Mouse (Mus musculus) 416B (cell line): ENCODE measurements around the gene Ankrd40.
A peak's percentile ranks its signal among the peaks of the same experiment; 100 is the strongest.

ENCODE experiments used
- DNase-seq: peaks from one replicate; pipeline ENCODE4 v3.0.0; 2011; ENCODE audit warnings: low read depth

Ankrd40 gene

DNA sequence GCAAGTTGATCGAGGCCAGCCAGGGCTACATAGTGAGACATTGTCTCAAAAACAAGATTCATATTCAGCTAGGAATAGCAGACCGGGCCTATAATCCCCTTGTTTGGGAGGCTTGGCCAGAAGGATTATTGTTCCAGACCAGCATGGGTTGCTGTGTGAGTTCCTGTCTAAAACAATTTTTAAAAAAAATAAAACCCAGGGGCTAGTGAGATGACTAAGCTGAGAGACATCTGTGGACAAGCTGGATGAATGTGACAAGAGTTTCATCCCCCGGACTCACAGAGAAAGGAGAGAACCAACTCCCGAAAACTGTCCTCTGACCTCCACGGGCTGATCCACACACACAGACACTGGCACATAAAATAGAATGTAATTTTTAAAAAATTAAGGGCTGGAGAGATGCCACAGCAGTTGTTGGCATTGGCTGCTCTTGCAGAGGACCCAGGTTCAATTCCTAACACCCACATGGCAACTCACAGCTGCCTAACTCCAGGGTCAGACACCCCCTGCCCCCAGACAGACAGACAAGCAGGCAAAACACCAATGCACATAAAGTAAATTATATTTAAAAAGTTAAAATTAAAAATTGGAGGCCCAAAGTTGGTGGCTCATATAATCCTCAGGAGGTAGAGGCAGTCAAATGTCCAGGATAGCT lies 4.4 kb upstream of the Ankrd40 start:
- no peak for DNase-seq

DNA sequence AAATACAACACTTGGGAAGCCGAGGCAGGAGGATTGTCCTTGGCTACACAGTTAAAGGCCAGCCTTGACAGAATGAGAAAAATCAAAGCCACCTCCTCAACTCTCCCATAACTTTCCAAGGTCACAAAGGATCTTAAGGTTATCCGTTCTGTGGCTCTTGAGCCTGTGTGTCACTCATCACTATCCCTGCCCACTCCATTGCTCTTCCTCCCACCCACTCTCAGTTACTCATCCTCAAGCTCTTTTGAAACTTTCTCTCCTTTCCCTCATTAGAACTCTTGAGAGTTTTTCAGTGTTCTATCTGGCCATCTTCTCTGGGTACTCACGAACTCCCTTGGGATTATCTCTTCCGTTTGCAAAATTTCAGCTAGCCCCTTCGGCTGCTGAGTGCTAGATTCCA lies 3.2 kb upstream of the Ankrd40 start:
- no peak for DNase-seq

DNA sequence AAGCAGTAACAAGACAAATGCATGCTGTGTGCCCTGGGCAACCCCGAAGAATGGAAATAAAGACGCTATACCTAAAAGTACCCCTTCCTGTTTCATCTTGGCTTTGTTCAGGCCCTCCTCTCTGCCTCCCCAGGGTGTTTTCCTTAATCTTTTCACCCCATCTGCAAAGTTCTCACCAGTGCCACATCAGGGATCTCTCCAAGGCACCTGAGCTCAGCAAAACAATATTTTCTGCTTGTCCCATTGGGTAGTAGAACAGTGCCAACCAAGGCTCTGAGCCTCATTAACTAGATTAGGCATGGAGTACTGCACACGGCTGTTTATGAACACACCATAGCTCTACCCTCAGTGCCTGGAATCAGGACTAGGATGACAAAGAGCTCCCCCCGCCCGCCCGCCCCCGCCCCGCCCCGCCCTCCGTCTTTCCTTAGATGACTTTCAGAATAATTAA lies 815 bp upstream of the Ankrd40 start:
- no peak for DNase-seq

DNA sequence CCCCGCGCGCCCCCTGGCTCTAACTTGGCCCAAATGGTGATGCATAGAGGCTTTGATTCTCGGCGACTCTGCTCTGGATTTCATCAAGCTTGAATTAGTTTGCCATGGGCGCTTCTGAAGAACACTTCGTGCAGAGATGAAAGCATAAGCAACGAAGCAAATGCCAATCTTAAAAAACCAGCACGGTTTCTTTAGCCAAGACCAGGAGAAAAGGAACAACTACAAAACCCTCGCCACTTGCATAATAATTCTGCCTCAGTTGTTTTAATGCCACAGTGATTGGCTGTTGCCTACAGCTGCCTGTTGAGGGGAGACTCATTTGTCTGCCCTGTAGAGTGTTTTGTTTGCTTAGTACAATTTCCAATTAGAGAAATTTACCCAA lies 834 bp downstream of the Ankrd40 start:
- peak; percentile 31 for DNase-seq

DNA sequence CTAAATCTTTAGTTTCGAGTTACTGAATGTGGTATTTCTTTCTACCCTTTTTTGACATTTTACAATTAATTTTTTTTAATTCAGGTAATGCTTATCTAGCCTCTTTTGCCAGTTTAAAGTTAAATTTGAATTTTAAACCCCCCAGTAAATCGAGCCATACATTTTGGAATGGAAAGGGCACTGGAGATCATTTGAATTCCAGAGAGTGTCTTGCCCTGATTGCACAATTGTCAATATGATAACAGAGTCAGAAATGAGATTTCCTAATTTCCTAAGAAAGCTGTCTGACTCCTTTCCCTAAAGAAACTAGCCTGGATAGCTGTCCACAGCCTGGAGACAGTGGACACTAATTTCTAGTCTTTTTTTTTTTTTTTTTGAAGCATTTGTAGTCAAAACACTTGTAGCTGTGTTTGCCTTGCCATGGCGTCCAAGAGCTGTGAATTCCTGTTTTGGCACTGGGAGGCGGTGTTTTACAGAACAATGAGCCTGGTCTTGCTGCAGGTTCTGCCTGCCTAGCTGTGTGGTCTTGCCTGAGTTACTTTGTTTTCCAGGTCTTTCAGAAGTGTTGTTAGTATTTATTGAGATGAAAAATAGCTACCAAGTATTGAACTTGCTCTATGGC lies 1.6 kb downstream of the Ankrd40 start:
- peak; percentile 75 for DNase-seq

DNA sequence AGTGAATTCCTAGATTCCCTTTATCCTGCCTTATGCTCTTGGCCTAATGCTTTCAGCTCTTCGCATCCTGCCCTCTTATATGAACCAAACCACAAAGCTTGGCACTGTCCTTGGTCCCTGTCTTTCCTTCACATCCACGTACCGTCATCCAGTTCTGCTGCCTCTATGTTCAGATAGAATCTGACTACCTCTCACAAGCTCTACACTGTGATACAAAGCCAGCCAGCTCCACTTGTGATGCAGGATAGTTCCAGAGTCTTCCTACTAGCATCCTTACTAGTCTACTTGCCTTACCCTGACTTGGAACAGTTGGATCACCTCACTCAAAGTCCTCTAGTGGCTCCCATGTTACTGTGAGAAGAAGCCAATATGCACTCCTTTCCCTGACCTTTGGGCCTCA lies 2.4 kb downstream of the Ankrd40 start:
- no peak for DNase-seq

DNA sequence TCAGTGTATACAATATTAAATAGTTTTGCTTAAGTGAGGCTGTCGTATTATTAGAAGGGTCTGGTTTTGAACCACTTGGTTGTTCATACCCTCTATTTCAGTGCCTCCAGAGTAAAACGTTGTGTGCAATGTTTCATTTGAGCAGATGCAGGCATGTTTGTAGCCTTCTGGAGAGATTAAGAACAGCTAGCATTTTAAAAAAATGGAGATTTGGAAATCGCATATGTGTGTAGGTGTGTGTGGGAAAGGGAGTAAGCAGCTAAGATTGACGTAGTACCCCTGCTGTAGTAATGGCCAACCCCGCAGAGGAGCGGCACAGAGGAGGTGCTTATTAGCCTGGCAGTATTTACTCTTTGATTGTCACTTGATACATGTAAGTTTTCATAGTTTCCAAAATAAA lies 4.9 kb downstream of the Ankrd40 start:
- no peak for DNase-seq

DNA sequence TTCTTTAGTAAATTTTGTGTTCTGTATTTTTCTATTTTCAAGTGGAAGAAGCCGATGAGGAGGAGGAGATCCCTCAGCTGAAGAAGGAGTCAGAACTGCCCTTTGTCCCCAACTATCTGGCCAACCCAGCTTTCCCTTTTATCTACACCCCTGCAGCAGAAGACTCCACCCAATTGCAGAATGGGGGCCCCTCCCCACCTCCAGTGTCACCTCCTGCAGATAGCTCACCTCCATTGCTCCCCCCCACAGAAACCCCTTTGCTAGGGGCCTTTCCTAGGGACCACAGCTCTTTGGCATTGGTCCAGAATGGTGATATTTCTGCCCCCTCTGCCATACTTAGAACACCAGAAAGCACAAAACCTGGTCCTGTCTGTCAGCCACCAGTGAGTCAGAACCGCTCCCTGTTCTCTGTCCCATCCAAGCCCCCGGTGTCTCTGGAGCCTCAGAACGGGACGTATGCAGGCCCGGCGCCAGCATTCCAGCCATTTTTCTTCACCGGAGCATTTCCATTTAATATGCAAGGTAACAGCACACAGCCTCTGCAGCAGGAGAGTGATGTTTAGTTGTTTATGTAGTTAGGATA lies 6.7 kb downstream of the Ankrd40 start:
- no peak for DNase-seq

DNA sequence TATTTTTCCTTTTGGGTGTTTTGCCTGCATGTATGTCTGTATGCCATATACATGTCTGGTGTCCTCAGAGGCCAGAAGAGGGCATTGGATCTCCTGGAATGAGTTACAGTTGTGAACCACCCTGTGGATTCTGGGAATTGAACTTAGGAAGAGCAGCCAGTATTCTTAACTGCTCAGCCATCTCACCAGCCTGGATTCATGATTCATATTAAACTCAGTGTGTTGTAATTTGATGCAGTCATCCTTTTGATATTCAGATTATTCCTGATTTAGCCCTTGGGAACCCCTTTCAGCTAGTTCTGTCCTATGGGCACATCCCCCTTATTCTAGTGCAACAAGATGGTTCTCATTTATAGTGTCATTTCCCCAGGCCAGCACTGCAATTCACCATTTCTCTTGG lies 8.8 kb downstream of the Ankrd40 start:
- no peak for DNase-seq

DNA sequence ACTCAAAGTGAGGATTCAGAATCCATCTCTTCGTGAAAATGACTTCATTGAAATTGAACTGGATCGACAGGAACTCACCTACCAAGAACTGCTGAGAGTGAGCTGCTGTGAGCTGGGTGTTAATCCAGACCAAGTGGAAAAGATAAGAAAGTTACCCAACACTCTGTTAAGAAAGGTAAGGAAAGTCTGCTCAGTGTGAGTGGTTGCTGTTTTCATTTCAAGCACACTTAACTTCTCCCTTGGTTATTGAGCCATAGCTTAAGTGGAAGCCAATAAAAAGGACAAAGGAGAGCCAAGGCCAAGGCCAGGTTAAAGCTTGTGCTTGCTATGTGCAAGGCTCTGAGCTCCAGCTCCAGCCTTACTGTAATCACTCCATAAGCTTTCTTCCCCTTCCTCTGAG lies 10.5 kb downstream of the Ankrd40 start:
- no peak for DNase-seq

DNA sequence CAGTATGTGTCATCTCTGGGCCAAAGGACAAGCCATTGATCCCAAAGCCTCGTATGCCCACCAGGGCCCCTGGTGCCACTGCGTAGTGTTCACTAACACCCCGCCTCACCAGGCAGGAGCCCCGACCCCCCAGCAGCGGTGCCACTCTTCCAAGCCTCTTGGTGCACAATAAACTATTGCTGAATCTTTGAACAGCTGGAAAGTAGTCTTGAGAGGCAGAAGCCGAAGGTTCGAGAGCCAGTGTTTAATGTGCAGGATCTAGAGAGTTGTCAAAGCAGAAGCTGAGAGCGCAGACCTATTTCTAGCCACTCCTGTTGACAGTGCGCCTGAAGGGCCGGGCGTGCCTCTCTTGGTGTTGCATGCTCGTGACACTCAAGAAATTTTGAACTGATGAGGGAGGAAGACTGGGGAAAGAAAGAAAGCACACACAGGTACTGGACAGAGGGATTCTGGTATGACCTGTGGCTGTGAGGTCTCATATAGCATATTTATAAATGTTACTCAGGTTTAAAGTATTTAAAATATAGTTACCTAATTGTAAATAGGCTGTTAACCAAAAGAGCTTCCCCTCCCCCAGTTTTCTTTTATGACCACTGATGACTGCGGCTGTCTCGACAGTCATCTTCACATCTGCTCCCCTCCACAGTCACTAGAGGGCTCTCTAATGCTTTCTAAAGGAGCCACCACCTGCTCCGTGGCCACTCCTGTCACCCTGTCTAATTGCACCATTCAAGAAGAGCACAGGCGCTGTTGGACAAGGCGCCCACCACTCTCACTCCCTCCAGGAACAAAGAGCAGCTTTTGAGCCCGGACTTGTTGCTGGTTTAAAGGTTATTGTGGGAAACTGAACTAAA lies 12.2 kb downstream of the Ankrd40 start:
- peak; percentile 62 for DNase-seq

DNA sequence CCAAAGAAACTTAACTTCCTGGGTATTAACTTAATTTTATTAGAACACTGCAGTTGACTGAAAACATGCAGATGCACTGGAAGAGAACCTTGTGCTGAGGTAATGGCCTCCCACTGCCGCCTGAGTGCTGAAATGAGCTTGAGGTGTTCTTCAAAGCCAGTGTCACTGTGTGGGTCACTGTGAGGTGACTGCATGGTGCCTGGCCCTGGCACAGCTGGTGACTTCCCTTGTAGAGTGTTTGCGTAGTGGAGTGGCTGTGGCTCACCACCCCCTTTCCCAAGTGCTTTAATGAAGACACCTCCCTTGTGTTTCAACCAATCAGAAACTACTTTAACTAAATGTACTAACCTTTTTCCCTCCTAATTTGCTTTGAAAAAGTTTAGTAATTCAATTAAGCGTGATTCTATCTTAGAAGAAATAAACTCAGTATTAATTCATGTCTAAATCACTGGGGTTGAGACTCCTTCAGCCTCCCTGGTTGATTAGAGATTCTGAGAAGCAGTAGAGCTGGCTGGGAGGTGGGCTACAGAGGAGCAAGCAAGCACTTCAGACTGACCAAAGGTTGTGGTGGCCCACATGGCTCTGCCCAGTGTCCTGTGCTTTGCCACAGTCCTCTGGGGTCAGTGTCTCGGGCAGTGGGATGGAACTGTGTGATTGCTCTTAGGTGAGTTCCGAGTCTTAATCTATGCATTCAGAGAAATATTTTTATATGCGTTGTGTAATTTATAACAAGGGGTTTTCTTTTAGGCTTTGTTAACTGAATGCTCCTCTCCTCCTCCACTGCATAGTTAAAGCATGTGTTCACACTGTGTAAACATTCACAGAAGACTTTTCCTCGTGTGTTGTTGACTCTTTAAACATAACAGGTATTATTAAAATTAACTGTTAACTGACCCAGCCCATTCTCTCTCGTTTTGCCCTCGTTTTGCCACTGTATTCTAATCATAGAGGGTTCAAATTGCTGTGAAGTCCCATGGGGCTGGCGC lies 13.4 kb downstream of the Ankrd40 start:
- no peak for DNase-seq

DNA sequence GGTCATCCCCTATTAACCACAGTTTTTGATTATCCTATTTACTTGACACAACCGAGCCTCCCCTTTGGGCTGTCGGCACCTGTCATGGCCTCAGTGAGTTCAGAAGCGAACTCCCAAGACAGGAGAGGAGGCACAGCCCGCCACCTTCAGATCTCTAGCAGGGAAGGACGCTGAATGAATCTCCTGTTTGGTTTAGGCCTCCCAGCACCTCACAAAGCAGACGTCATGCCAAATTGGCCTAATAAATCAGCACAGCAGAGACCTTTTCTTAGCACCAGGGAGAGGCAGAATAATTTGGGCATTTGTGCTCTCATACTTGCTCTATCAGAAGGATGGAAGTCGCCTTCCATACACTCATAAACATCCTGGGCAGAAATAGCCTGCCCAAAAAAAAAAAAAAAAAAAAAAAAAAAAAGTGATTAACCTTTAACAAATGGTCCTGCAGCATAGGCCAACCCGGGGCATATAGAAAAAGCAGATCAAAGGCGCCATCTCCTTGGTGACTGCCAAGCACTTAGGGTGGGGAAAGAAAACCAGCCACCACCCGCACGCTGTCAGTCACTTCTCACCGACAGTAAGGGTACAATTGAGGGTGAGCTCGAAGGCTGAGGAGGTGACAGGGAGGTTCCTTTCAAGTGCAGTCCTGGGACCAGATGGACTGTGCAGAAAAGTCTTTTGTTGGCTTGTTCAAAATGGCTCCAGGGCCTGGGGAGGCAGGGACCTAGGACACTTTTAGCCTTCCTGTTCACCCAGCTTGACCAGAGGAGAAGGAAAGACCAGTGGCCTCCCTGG lies 14.5 kb downstream of the Ankrd40 start:
- no peak for DNase-seq

DNA sequence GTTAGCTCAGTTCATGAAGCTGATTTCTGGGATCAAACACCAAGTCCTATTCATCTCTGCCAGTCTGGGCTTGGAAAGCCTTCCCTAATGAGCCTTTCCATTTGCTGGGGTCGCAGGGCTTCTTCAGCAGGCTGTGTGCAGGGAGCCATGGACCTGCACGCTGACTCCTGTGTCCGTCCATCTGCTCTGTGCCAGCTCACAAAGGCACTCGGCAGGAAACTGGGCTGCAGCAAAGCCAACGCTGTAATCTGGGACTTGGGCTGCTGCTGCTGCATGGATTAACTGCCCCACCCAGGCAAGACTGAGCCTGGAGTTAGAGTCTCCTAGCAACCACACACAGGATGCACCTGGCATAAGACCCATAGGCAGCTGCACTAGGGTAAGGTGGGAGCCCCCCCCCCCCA lies 16.2 kb downstream of the Ankrd40 start:
- DNase-seq: no peak

DNA sequence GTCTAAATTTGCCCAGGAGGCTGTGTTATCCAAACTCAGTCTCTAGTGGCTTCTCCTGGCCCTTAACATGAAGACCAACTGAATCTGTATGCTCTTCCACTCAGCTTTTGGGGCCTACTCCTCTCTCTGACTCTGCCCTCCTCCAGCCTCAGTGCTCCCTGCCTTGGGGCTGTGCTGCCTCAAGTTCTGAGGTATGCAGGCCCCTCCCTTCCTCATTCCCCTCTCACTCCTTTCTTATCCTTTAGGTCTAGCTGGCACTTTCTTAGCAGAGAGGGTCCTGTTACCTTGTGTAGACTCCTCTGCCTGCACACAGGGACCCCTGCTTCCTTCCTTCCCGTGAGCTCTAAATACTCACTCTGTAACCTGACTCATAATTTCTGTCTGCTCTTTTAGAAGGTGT lies 16.7 kb downstream of the Ankrd40 start:
- DNase-seq: no peak

DNA sequence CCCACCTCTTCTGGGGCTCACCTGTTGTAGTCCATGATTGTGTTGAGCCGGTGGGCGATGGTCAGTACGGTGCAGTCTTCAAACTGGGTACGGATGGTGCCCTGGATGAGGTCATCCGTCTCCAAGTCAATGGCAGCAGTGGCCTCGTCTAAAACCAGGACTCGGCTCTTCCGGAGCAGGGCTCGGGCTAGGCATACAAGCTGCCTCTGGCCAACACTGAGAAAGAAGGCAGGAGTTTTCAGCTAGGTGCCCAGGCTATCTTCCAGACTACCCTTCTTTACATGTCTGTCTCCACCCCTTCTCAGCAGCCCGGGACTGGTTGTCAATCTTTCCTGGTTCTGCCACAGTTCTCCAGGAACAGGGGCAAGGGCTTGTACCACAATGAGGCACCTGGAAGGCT lies 18.1 kb downstream of the Ankrd40 start:
- DNase-seq: no peak

DNA sequence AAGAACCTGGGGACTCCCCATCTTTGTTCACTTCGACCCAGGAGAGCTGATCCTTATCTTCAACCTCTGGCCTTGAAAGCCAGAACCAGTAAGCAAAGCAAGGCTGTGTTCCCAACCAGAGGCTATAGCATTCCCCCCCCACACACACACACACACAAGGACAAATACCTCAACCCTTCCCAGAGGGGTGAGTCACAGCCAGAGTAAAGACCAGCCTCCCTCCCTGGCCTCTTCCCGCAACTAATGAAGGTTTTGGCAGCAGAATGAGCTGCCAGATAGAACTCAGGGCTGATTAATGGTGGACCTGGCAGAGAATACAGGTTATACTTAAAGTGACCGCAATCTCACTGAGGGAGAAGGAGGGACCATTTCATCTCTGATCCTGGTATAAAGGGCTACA lies 18.8 kb downstream of the Ankrd40 start:
- DNase-seq: peak; percentile 57

DNA sequence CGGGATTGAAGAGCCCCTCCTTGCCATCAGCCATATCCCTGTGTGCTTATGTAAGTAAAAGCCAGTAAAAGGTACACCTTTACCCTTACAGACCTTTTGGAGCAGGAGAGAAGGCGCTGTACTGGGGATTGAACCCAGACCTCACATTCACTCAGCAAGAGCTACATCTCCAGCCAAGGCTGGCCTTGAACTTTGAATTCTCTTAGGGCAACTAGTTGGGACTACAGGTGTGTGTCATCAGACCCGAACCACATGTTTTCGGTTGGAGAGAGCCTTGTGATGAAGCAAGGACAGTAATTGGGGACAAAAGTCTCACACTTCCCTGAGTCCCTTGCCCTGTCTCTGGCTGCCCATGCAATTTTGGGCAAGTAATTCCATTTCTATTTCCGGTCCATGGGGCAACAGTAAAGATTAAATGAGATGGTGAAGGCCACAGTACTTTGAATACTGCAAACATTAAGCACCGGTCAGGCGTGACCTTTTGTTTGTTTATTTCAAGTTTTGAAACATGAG lies 19.3 kb downstream of the Ankrd40 start:
- DNase-seq: no peak

DNA sequence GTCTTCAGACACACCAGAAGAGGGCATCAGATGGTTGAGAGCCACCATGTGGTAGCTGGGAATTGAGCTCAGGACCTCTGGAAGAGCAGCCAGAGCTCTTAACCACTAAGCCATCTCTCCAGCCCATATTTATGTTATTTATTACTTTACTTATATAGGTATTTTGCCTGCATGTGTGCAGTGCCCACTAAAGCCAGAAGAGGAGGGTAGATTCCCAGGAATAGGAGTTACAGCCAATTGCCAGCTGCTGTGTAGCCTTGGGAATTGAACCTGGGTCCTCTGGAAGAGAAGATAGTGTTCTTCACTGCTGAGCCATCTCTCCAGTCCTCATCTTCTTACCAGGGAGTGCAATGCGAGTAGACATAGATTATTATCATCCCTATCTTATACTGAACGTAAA lies 22.0 kb downstream of the Ankrd40 start:
- peak; percentile 24 for DNase-seq

DNA sequence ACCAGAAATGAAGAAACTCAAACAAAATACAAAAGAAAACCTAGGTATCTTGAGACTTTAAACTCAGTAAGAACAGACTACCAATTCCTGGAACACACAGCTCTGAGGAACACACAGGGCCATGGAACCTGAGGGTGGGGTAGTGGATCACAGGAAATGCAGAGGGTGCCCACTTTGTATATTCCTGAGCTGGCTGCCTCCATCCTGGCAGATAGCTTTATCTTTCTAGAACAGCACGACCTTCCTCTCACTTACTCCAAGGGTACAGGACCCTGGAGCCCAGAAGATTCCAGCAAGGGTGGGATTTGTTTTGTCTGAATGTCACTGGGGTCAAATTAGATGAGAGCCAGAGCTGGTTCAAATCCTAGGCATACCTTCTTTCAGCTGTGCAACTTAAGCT lies 22.5 kb downstream of the Ankrd40 start:
- no peak for DNase-seq

DNA sequence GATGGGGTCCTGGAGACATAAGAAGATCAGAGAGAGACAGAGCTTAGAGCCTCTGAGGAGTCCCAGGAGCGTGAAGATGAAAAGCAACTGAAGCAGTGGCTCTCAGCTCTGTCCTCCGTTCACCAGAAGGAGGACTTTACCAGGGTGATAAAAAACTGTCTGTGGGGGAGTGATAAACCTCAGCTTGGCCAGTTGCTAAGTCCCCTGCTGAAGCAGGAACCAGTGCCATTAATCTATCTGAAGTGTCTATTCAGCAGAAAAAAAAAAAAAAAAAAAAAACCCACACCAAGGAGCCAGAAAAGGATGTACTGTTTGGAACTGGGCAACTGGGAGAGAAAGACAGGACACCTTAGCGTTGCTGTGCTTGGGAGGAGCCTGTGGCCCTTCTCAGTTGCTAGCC lies 23.3 kb downstream of the Ankrd40 start:
- DNase-seq: no peak
